Mouse (Mus musculus): ENCODE measurements at regions not wholly inside any gene's neighbourhood (a gene's known extent, or its start where the extent isn't known, plus 50 kb on each side); places are given as distances from the start of the nearest gene placed in this dataset.

DNA sequence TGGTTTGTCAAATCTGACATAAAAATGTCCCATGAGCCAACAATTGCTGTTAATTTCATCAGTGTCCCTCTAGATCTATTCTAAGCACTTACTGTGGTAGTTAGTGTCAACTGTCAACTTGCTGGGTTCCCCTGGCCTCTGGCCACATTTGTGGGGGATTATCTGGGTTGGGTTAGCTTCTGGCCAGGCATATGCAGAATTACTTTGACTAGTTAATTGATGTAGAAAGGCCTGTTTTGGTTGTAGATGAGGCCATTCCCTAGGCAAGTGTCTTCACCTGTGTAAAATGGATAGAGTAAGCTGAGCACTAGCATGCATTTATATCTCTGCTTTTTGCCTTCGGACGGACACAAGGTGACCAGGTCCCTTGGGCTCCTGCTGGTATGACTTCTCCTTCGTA, 283.9 kb downstream of the 1810013L24Rik start:
- TF ChIP-seq CTCF (IDR thresholded peaks at IDR 0.05; ENCODE audit: low read depth, low read length) (no peak), POLR2A (IDR thresholded peaks at IDR 0.05; ENCODE audit: borderline replicate concordance, low read depth, low read length) (no peak)

Measured in bone marrow macrophage, adult 2 months (primary cell).